Mouse (Mus musculus) spleen, embryonic (tissue): Measurements from ENCODE around the gene Zmynd11.
"Not testable (repeated sequence)": the region's sequence is repeated elsewhere in the genome, so short reads cannot be mapped to it uniquely, and the experiment has no call there.

Experiments
- CTCF ChIA-PET: fragments of 350-600 bp; sonication (Branson Sonifier 250); formaldehyde crosslinking; loops from one replicate; lab custom pipeline; 2022; lab: Charles Lee

Zmynd11 gene

GRCm38 (mm10) chr13:9764646-9765536 is at the start of gene Zmynd11:
Gene Zmynd11 (minus strand): TSS chr13:9765330.
- CTCF ChIA-PET = no interaction called here

GRCm38 (mm10) chr13:9795889-9796631 is 30.9 kb upstream of the Zmynd11 start:
- CTCF ChIA-PET = no interaction called here

- CTCF ChIA-PET = no interaction called here
Observed at GRCm38 (mm10) chr13:9786050-9786449, 20.9 kb upstream of the Zmynd11 start.

- CTCF ChIA-PET = no interaction called here
Observed at GRCm38 (mm10) chr13:9783717-9784116, 18.6 kb upstream of the Zmynd11 start.

- CTCF ChIA-PET = interaction anchor here (1.1 kb wide), 1 partner anchor 16 kb away, joined by 3 read pairs; no protein-coding TSS in a partner anchor
Observed at GRCm38 (mm10) chr13:9775901-9776300, 10.8 kb upstream of the Zmynd11 start.

GRCm38 (mm10) chr13:9774077-9774476 is 8.9 kb upstream of the Zmynd11 start:
- CTCF ChIA-PET = no interaction called here

GRCm38 (mm10) chr13:9767279-9767678 is 2.1 kb upstream of the Zmynd11 start:
- CTCF ChIA-PET = no interaction called here

GRCm38 (mm10) chr13:9766497-9766896 is 1.4 kb upstream of the Zmynd11 start:
- CTCF ChIA-PET = no interaction called here

- CTCF ChIA-PET = no interaction called here
Observed at GRCm38 (mm10) chr13:9765537-9765851, 364 bp upstream of the Zmynd11 start.

- CTCF ChIA-PET = interaction anchor here (0.5 kb wide), 1 partner anchor 133 kb away, joined by 4 read pairs; no protein-coding TSS in a partner anchor
Observed at GRCm38 (mm10) chr13:9763828-9764645, 1.1 kb downstream of the Zmynd11 start.

- CTCF ChIA-PET = no interaction called here
Observed at GRCm38 (mm10) chr13:9763100-9763827, 1.9 kb downstream of the Zmynd11 start.

- CTCF ChIA-PET = interaction anchor here (0.6 to 0.9 kb wide), 2 partner anchors 16 to 21 kb away, joined by 3 to 5 read pairs; no protein-coding TSS in a partner anchor
Observed at GRCm38 (mm10) chr13:9760057-9760456, 5.1 kb downstream of the Zmynd11 start.

GRCm38 (mm10) chr13:9757842-9758491 is 7.2 kb downstream of the Zmynd11 start:
- CTCF ChIA-PET = no interaction called here

- CTCF ChIA-PET = interaction anchor here (0.6 kb wide), 1 partner anchor 176 kb away, joined by 5 read pairs; no protein-coding TSS in a partner anchor
Observed at GRCm38 (mm10) chr13:9753706-9754105, 11.4 kb downstream of the Zmynd11 start.

- CTCF ChIA-PET = no interaction called here
Observed at GRCm38 (mm10) chr13:9750320-9750719, 14.8 kb downstream of the Zmynd11 start.

GRCm38 (mm10) chr13:9749796-9750195 is 15.3 kb downstream of the Zmynd11 start:
- CTCF ChIA-PET = no interaction called here

GRCm38 (mm10) chr13:9738190-9738589 is 26.9 kb downstream of the Zmynd11 start:
- CTCF ChIA-PET = no interaction called here

GRCm38 (mm10) chr13:9737024-9737423 is 28.1 kb downstream of the Zmynd11 start:
- CTCF ChIA-PET = interaction anchor here (0.7 kb wide), 1 partner anchor 398 kb away, joined by 3 read pairs; no protein-coding TSS in a partner anchor

- CTCF ChIA-PET = not testable (repeated sequence)
Observed at GRCm38 (mm10) chr13:9732262-9732661, 32.9 kb downstream of the Zmynd11 start.

- CTCF ChIA-PET = interaction anchor here (0.5 kb wide), 1 partner anchor 163 kb away, joined by 8 read pairs; no protein-coding TSS in a partner anchor
Observed at GRCm38 (mm10) chr13:9729073-9729472, 36.1 kb downstream of the Zmynd11 start.
